Mouse (Mus musculus) testis, adult 2 months (tissue): ENCODE data around the gene Tnip1. TPM values are rescaled to one million over a fixed set of nuclear protein-coding genes. Genes with fewer than 3 reads are reported as not detected.
A peak's percentile ranks its signal among the peaks of the same experiment; 100 is the strongest.
"Not testable (repeated sequence)": the region's sequence is repeated elsewhere in the genome, so short reads cannot be mapped to it uniquely, and the experiment has no call there.

Source experiments
- H3K27ac ChIP-seq: fragments of 200-500 bp; 2 replicates; pipeline ENCODE4 v1.5.1; 2012; ENCODE audit warnings: low read depth, low read length; ENCODE audit not compliant: control insufficient read depth, insufficient read depth
- H3K27me3 ChIP-seq: fragments of 200-500 bp; 2 replicates; pipeline ENCODE4 v1.6.1; 2012; ENCODE audit warnings: mild to moderate bottlenecking, low read length, moderate library complexity; ENCODE audit not compliant: control insufficient read depth, insufficient read depth
- H3K36me3 ChIP-seq: fragments of 200-500 bp; 2 replicates; pipeline ENCODE4 v1.6.1; 2012; ENCODE audit warnings: mild to moderate bottlenecking, low read length; ENCODE audit not compliant: control insufficient read depth, insufficient read depth
- H3K4me1 ChIP-seq: fragments of 200-500 bp; 2 replicates; pipeline ENCODE4 v1.6.1; 2012; ENCODE audit warnings: low read length; ENCODE audit not compliant: control insufficient read depth, insufficient read depth
- H3K4me3 ChIP-seq: fragments of 200-500 bp; 2 replicates; pipeline ENCODE4 v1.5.1; 2012; ENCODE audit warnings: low read depth, mild to moderate bottlenecking, low read length, moderate library complexity, mixed read lengths; ENCODE audit not compliant: control insufficient read depth
- CTCF ChIP-seq: fragments of 200-500 bp; IDR thresholded peaks from 2 replicates; pipeline ENCODE4 v1.5.1; 2012; ENCODE audit warnings: low read depth, mild to moderate bottlenecking, inconsistent platforms, low read length, moderate library complexity; ENCODE audit not compliant: control insufficient read depth, insufficient read depth, insufficient replicate concordance
- POLR2A ChIP-seq: fragments of 200-500 bp; IDR thresholded peaks from 2 replicates; pipeline ENCODE4 v1.6.1; 2012; ENCODE audit warnings: low read depth, mild to moderate bottlenecking, inconsistent platforms, low read length, moderate library complexity; ENCODE audit not compliant: control insufficient read depth
- polyA plus RNA-seq: library from polyadenylated mRNA; depleted of rRNA; stranded (reverse); fragments of >200 nt; gene quantifications from 2 replicates; pipeline ENCODE4 v1.2.3, GENCODE M21; 2012

Gene Tnip1
- polyA plus RNA-seq, 1 experiment = 5.4 TPM

- Histone ChIP-seq H3K4me1 (no peaks in the 10 kb centered on the region; the same call in none of the 2 replicates), H3K36me3 (no peaks in the 10 kb centered on the region), H3K27ac (no peak overlapping the region), H3K4me3 (no peak overlapping the region), H3K27me3 (no peaks in the 10 kb centered on the region)
- TF ChIP-seq CTCF = no peak
- no peak for TF ChIP-seq POLR2A
Observed at GRCm38 (mm10) chr11:54958571-54959073, 4.1 kb downstream of the Tnip1 start.

GRCm38 (mm10) chr11:54957708-54958107 is 5.0 kb downstream of the Tnip1 start:
- H3K36me3 ChIP-seq, H3K27ac ChIP-seq, H3K4me3 ChIP-seq, H3K27me3 ChIP-seq, H3K4me1 ChIP-seq: not testable (repeated sequence)

- TF ChIP-seq CTCF (no peak), POLR2A (no peak)
- Histone ChIP-seq H3K4me3 (no peak overlapping the region), H3K27me3 (no peaks in the 10 kb centered on the region), H3K36me3 (no peaks in the 10 kb centered on the region), H3K27ac (no peak overlapping the region), H3K4me1 (peaks cover 3% of the 10 kb centered on the region)
Observed at GRCm38 (mm10) chr11:54956912-54957311, 5.8 kb downstream of the Tnip1 start.

- H3K4me3 ChIP-seq = peak overlapping the region; percentile 93
- H3K4me1 ChIP-seq = peaks cover 3% of the 10 kb centered on the region
- H3K27me3 ChIP-seq = no peaks in the 10 kb centered on the region
- H3K27ac ChIP-seq = peak overlapping the region; percentile 80
- 0 out of 2 replicates have a peak, but pooled peaks have one; percentile 11 for TF ChIP-seq CTCF
- TF ChIP-seq POLR2A = peak; percentile 42
- H3K36me3 ChIP-seq = no peaks in the 10 kb centered on the region
Observed at GRCm38 (mm10) chr11:54955735-54956480, 6.8 kb downstream of the Tnip1 start.

- H3K4me3 ChIP-seq = peak overlapping the region; percentile 93
- H3K27me3 ChIP-seq, H3K36me3 ChIP-seq, H3K27ac ChIP-seq, H3K4me1 ChIP-seq: not testable (repeated sequence)
Observed at GRCm38 (mm10) chr11:54955400-54955734, 7.3 kb downstream of the Tnip1 start.

GRCm38 (mm10) chr11:54954716-54955115 is 8.0 kb downstream of the Tnip1 start:
- no peak for TF ChIP-seq POLR2A
- no peak for TF ChIP-seq CTCF
- Histone ChIP-seq H3K27me3 (no peaks in the 10 kb centered on the region), H3K36me3 (no peaks in the 10 kb centered on the region), H3K4me3 (no peak overlapping the region), H3K4me1 (peaks cover 3% of the 10 kb centered on the region), H3K27ac (no peak overlapping the region)

- Histone ChIP-seq H3K4me1 (peaks cover 3% of the 10 kb centered on the region), H3K4me3 (no peak overlapping the region), H3K27ac (no peak overlapping the region), H3K27me3 (no peaks in the 10 kb centered on the region), H3K36me3 (no peaks in the 10 kb centered on the region)
- TF ChIP-seq CTCF = no peak
Observed at GRCm38 (mm10) chr11:54953993-54954446, 8.7 kb downstream of the Tnip1 start.

GRCm38 (mm10) chr11:54952651-54953050 is 10.1 kb downstream of the Tnip1 start:
- no peak overlapping the region for H3K27ac ChIP-seq
- H3K4me3 ChIP-seq = no peak overlapping the region
- no peaks in the 10 kb centered on the region for H3K36me3 ChIP-seq
- H3K27me3 ChIP-seq = no peaks in the 10 kb centered on the region
- no peak for TF ChIP-seq POLR2A
- no peak for TF ChIP-seq CTCF
- peaks cover 3% of the 10 kb centered on the region for H3K4me1 ChIP-seq
